Mouse (Mus musculus): ENCODE measurements around the gene Trim26. TPM values are rescaled to one million over a fixed set of nuclear protein-coding genes. Genes with fewer than 3 reads are reported as not detected.

Gene Trim26
- total RNA-seq, 2 experiments from 2014 or later, result 20.1 to 20.2 TPM

- DNase-seq (ENCODE audit: low spot score in 2 of 2), result no peak
Observed at GRCm38 (mm10) chr17:36897552-36898205, 60.7 kb downstream of the Trim26 start, which contains the start of gene Trim31. Gene Trim31, plus strand, starts transcription at chr17:36898118.

- DNase-seq (ENCODE audit: low spot score in 2 of 2), result no peak
Observed at GRCm38 (mm10) chr17:36899376-36899775, 62.4 kb downstream of the Trim26 start.

- peak; percentile 10 to 57 for DNase-seq (ENCODE audit: low spot score in 2 of 2)
Observed at GRCm38 (mm10) chr17:36900001-36900400, 63.1 kb downstream of the Trim26 start.

DNA sequence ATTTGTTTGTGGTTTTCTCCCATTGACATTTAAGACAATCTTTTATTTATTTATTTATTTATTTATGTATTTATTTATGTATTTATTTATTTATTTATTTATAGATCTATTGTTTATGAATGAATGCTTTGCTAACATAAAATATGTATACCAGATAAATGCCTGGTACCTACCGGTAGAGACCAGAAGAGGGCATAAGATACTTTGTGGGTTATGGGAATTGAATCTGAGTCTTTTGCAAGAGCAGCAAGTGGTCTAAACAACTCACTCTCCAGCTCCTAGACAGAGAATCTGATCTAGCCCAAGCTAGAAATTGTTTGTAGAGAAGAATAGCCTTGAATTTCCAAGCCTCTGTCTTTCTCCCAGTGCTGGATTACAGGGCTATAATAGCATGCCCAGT is 63.8 kb downstream of the Trim26 start:
- no peak for DNase-seq (ENCODE audit: low spot score in 2 of 2)

DNA sequence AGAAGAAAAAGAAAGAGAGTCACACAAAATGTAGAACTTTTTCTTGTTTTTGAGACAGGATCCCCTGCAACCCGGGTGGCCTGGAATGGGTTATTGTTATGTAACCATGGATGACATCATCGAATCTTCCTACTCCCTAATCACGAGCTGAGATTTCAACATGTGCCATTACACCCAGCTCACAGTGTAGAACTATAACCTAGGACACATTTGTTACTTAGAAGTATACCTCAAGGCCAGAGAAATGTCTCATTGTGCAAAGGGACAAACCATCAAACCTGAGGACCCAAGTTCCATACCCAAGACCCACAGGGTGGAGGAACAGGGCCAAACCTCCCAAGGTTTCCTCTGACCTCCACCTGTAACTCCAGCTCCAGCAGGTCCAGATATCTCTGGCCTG is 66.7 kb downstream of the Trim26 start:
- no peak for DNase-seq (ENCODE audit: low spot score in 2 of 2)

DNA sequence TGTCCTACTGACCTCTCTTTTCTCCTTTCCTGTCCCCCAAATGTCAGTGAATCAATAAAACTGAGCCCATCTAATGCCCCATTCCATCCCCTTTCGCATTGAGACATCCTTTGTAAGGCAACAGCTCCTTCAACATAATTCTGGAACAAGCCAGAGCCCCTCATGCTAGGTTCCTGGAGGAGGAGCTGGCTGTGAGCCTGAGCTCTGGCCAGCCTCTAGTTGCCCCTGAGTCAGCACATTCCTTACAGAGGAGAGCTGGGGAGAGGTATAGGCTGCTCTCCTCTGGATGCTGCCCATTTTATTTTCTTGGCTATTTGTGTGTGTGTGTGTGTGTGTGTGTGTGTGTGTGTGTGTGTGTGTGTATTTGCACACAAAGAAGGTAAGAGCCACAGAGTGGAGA is 71.3 kb downstream of the Trim26 start:
- no peak for DNase-seq (ENCODE audit: low spot score in 2 of 2)

Other genes starting within 250 kb of the Trim26 start
- gene H2-M9, start 194.5 kb upstream of the Trim26 start, total RNA-seq (2021), result not detected
- not detected for gene H2-M1, start 164.9 kb upstream of the Trim26 start, total RNA-seq (2021)
- gene H2-M10.5, start 64.2 kb upstream of the Trim26 start, total RNA-seq (2021), result not detected
- gene H2-M10.6, start 25.0 kb upstream of the Trim26 start, total RNA-seq (2021), result not detected
- not detected for gene Trim15, start 30.1 kb downstream of the Trim26 start, total RNA-seq (2021)
- not detected for gene Trim10, start 32.4 kb downstream of the Trim26 start, total RNA-seq (2021)
- under 1 TPM in 1 of 2 experiments, not detected in 1; 0.40 TPM for gene Trim40, start 53.0 kb downstream of the Trim26 start, total RNA-seq (2021)
- gene Trim31, start 61.0 kb downstream of the Trim26 start, total RNA-seq (2021), result not detected
- gene Rnf39, start 105.8 kb downstream of the Trim26 start, total RNA-seq (2021), result 10 to 100 TPM in 1 of 2 experiments, 1 to 10 TPM in 1; 9.9 to 12.4 TPM
- gene Ppp1r11, start 114.6 kb downstream of the Trim26 start, total RNA-seq (2021), result 100 to 1,000 TPM; 136 to 142 TPM
- gene Znrd1, start 121.4 kb downstream of the Trim26 start, total RNA-seq (2021), result 10 to 100 TPM; 32.1 to 34.6 TPM
- 1 to 10 TPM; 5.5 to 6.6 TPM for gene Znrd1as, start 121.5 kb downstream of the Trim26 start, total RNA-seq (2021)
- under 1 TPM; 0.40 to 0.58 TPM for gene 2410137M14Rik, start 144.1 kb downstream of the Trim26 start, total RNA-seq (2021)
- 1 to 10 TPM; 1.1 to 1.4 TPM for gene H2-M5, start 152.4 kb downstream of the Trim26 start, total RNA-seq (2021)
- gene Zfp57, start 164.0 kb downstream of the Trim26 start, total RNA-seq (2021), result 10 to 100 TPM; 12.2 to 12.3 TPM
- gene Mog, start 186.3 kb downstream of the Trim26 start, total RNA-seq (2021), result 10 to 100 TPM; 21.3 to 24.8 TPM
- gene Gabbr1, start 208.8 kb downstream of the Trim26 start, total RNA-seq (2021), result 100 to 1,000 TPM; 685 to 702 TPM

All from left cerebral cortex, adult 18-20 months (tissue).